Mouse (Mus musculus): ENCODE measurements around the gene Cep131. TPM values are rescaled to one million over a fixed set of nuclear protein-coding genes. Genes with fewer than 3 reads are reported as not detected.
A peak's percentile ranks its signal among the peaks of the same experiment; 100 is the strongest.

Gene Cep131
- polyA plus RNA-seq, 1 experiment from 2014 or later: 15.5 TPM

DNA sequence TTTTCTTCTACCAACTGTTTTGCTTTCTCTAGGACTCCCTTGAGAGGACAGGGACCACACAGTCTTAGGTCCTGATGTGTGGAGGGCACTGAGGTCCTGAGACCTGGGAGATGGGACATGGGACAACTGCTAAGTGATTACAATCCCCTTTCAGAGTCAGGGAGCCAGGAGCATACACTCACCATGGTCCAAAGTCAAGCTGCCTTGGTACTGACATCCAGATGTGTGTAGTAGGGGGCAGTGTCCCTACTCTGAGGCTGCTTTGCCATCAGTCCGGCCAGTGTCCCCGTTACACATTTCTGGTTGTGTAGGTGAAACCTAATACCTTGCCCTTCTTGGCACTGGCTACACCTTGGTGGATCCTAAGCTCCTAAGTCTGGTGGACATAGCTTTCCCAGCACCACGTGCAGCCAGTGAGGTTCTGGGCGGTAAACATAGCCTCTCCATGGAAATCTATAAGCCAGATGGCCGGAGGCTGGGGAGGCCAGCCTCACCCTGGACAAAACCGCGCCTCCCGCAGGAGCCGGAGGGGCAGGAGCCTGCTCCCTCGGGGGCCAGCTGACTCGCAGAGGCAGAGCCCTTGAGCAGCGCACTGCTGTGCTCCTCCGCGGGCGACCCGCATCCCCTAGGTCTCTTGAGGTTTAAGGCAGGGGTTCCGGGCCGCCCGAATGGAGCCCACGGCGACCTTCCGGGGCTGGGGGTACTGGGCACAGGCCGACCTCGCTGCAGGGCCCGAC is 568 bp downstream of the Cep131 start:
- 1% methylated on average over 25 of the region's 25 CpGs for WGBS
- DNase-seq (ENCODE audit: low spot score): peak; percentile 40
- Histone ChIP-seq H3K4me3 (replicated peaks; ENCODE audit: low read depth, low read length) (peak overlapping the region; percentile 70), H3K4me1 (replicated peaks; ENCODE audit: insufficient read depth, low read length) (0 out of 2 replicates have a peak, but pooled peaks cover 7% of the 10 kb centered on the region), H3K36me3 (ENCODE audit: insufficient read depth, low read length) (peaks cover 16% of the 10 kb centered on the region; the same call in 1 of the 2 replicates), H3K27ac (no peak overlapping the region), H3K4me2 (ENCODE audit: low read length) (peak overlapping the region; percentile 71), H3K9me3 (replicated peaks; ENCODE audit: low read length) (no peaks in the 10 kb centered on the region), H3K9ac (ENCODE audit: low read depth, low read length) (peak overlapping the region; percentile 70), H3K27me3 (ENCODE audit: insufficient read depth, low read length) (no peaks in the 10 kb centered on the region)
- ATAC-seq (replicated peaks; ENCODE audit: low FRiP score, low read depth): peak; percentile 41
- no peak for TF ChIP-seq CTCF (IDR thresholded peaks at IDR 0.05; ENCODE audit: low read depth)

DNA sequence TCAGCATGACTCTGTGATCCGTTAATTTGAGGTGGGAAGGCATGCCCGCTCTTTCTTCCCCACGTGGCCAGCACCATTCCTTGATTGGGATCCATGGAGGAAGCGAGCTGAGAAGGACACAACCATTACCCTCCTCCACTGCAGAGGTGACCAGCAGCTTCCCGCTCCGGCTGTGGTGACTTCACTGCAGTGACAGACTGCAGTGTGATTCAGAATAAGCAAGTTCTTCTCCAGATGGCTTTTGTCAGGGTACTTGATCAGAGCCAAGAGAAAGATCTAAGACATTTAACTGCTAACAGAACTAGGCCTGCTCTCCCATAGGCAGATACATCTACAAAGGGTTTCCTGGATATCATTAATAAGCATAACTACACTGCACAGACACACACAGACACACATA is 6.3 kb downstream of the Cep131 start:
- peaks cover 29% of the 10 kb centered on the region; the same call in 1 of the 2 replicates for H3K36me3 ChIP-seq (ENCODE audit: insufficient read depth, low read length)
- H3K4me1 ChIP-seq (replicated peaks; ENCODE audit: insufficient read depth, low read length): no peaks in the 10 kb centered on the region
- H3K27ac ChIP-seq: no peak overlapping the region
- no peak overlapping the region for H3K4me2 ChIP-seq (ENCODE audit: low read length)
- H3K9me3 ChIP-seq (replicated peaks; ENCODE audit: low read length): no peaks in the 10 kb centered on the region
- ATAC-seq (replicated peaks; ENCODE audit: low FRiP score, low read depth): no peak
- H3K9ac ChIP-seq (ENCODE audit: low read depth, low read length): no peak overlapping the region
- H3K4me3 ChIP-seq (replicated peaks; ENCODE audit: low read depth, low read length): no peak overlapping the region
- 75% methylated on average over 6 of the region's 6 CpGs for WGBS
- TF ChIP-seq CTCF (IDR thresholded peaks at IDR 0.05; ENCODE audit: low read depth): no peak
- DNase-seq (ENCODE audit: low spot score): peak; percentile 74
- H3K27me3 ChIP-seq (ENCODE audit: insufficient read depth, low read length): no peaks in the 10 kb centered on the region

DNA sequence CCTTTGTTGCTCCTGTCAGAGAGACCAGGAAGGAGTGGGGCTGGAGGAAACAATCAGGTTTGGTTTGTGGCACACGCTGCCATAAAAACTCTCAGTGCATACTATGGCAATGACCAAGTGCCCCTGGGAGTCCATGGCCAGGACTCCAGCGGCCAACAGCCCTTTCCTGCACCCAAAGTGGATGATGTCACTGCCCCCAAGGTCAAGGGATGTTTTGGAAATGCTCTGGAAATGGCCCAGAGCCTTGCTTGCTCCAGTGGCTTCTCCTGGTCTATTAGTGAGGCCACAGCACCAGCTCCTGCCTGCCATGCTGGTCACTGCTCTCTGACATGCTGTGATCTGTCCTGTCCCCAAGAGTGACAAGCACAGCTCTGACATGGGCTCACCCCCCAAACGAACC is 10.4 kb downstream of the Cep131 start:
- Histone ChIP-seq H3K9ac (ENCODE audit: low read depth, low read length) (0 out of 2 replicates have a peak overlapping the region, but pooled peaks have one; percentile 24), H3K4me3 (replicated peaks; ENCODE audit: low read depth, low read length) (no peak overlapping the region), H3K4me2 (ENCODE audit: low read length) (no peak overlapping the region), H3K4me1 (replicated peaks; ENCODE audit: insufficient read depth, low read length) (no peaks in the 10 kb centered on the region), H3K9me3 (replicated peaks; ENCODE audit: low read length) (no peaks in the 10 kb centered on the region), H3K36me3 (ENCODE audit: insufficient read depth, low read length) (peaks cover 36% of the 10 kb centered on the region), H3K27ac (no peak overlapping the region), H3K27me3 (ENCODE audit: insufficient read depth, low read length) (no peaks in the 10 kb centered on the region)
- ATAC-seq (replicated peaks; ENCODE audit: low FRiP score, low read depth): no peak
- 61% methylated on average over 3 of the region's 3 CpGs for WGBS
- no peak for DNase-seq (ENCODE audit: low spot score)
- no peak for TF ChIP-seq CTCF (IDR thresholded peaks at IDR 0.05; ENCODE audit: low read depth)

DNA sequence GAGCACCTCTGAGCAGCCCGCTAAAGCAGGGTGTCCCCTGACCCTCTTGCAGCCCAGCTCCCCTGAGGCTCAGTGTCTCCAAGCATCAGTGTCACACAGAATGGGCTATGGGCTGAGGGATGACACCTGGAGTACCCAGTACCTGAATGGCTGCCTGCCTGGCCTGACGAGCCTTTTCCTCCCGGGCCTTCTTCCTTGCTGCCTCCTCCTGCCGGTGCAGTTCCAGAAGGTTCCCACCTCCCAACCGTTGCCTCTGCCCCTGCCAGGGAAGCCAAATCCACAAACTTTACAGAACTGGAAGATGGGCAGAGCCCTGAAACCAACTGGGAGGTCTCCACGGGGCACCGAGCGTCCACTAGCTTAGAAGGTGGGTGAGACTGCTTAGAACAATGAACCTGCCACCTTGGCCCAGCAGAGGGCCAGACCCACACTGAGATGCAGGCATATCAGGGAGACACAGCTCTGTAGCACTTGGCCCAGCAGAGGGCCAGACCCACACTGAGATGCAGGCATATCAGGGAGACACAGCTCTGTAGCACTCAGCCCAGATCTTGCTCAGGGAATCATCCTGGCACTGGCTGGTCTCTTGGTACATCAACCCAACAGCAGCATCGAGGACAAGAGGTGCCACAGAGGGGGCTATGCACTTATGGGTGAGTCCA is 13.5 kb downstream of the Cep131 start:
- 80% methylated on average over 9 of the region's 9 CpGs for WGBS
- H3K9ac ChIP-seq (ENCODE audit: low read depth, low read length): no peak overlapping the region
- H3K27ac ChIP-seq: no peak overlapping the region
- no peak for ATAC-seq (replicated peaks; ENCODE audit: low FRiP score, low read depth)
- H3K4me3 ChIP-seq (replicated peaks; ENCODE audit: low read depth, low read length): no peak overlapping the region
- peak; percentile 64 for TF ChIP-seq CTCF (IDR thresholded peaks at IDR 0.05; ENCODE audit: low read depth)
- H3K9me3 ChIP-seq (replicated peaks; ENCODE audit: low read length): no peaks in the 10 kb centered on the region
- no peak overlapping the region for H3K4me2 ChIP-seq (ENCODE audit: low read length)
- H3K4me1 ChIP-seq (replicated peaks; ENCODE audit: insufficient read depth, low read length): no peaks in the 10 kb centered on the region
- DNase-seq (ENCODE audit: low spot score): no peak
- no peaks in the 10 kb centered on the region for H3K27me3 ChIP-seq (ENCODE audit: insufficient read depth, low read length)
- H3K36me3 ChIP-seq (ENCODE audit: insufficient read depth, low read length): peaks cover 39% of the 10 kb centered on the region

DNA sequence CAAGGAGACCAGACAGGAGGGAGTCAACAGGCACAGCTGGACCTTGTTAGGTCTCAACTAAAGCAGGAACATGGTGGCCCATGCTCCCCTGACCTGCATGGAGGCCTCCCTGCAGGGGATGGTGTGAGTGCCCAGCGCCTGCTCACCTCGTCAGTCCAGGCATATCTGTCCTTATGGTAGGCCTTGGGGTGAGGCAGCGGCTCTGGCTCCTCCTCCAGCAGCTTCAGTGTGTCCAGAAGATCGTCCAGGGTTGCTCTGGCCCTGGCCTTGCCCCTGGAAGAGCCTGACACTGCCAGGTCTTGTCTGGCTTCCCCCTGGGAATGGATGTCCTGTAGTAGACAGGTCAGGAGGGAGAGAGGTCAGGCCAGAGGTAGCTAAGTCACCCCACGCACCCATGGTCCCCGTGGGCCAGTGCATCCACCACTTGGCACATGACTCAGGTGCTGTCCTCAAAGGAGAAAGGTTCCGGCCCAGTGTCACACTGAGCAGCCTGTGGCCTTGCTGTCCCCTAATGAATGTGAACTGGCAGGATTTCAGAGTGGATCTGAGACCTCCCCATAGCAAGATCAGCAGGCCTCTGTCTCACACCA is 14.8 kb downstream of the Cep131 start:
- Histone ChIP-seq H3K27ac (no peak overlapping the region), H3K9ac (ENCODE audit: low read depth, low read length) (no peak overlapping the region), H3K4me1 (replicated peaks; ENCODE audit: insufficient read depth, low read length) (no peaks in the 10 kb centered on the region), H3K36me3 (ENCODE audit: insufficient read depth, low read length) (peaks cover 41% of the 10 kb centered on the region), H3K27me3 (ENCODE audit: insufficient read depth, low read length) (no peaks in the 10 kb centered on the region), H3K4me3 (replicated peaks; ENCODE audit: low read depth, low read length) (no peak overlapping the region), H3K9me3 (replicated peaks; ENCODE audit: low read length) (no peaks in the 10 kb centered on the region), H3K4me2 (ENCODE audit: low read length) (no peak overlapping the region)
- DNase-seq (ENCODE audit: low spot score): no peak
- WGBS: 81% methylated on average over 7 of the region's 7 CpGs
- TF ChIP-seq CTCF (IDR thresholded peaks at IDR 0.05; ENCODE audit: low read depth): no peak
- ATAC-seq (replicated peaks; ENCODE audit: low FRiP score, low read depth): no peak

DNA sequence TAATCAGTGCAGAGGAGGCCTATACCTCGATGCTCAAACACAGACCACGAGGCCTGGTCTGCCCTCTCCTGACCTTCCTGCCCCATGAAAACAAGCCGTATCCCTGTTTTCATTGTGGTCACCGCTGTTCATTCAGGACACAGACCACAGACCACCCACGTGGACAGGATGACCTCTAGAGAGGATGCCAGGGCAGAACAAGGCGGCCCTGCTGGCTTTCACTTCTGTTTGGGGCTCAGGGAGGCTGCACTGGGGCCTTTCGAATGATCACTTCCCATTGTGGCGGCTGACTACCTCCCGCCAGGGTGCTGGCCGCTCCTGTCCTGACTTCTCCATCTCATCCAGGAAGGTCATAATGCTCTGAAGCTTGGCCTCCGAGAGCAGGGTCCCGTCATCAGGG is 15.6 kb downstream of the Cep131 start:
- Histone ChIP-seq H3K27me3 (ENCODE audit: insufficient read depth, low read length) (no peaks in the 10 kb centered on the region), H3K9ac (ENCODE audit: low read depth, low read length) (no peak overlapping the region), H3K27ac (no peak overlapping the region), H3K4me3 (replicated peaks; ENCODE audit: low read depth, low read length) (no peak overlapping the region), H3K36me3 (ENCODE audit: insufficient read depth, low read length) (peaks cover 40% of the 10 kb centered on the region), H3K9me3 (replicated peaks; ENCODE audit: low read length) (no peaks in the 10 kb centered on the region), H3K4me2 (ENCODE audit: low read length) (no peak overlapping the region), H3K4me1 (replicated peaks; ENCODE audit: insufficient read depth, low read length) (no peaks in the 10 kb centered on the region)
- no peak for DNase-seq (ENCODE audit: low spot score)
- WGBS: 55% methylated on average over 12 of the region's 12 CpGs
- no peak for ATAC-seq (replicated peaks; ENCODE audit: low FRiP score, low read depth)
- TF ChIP-seq CTCF (IDR thresholded peaks at IDR 0.05; ENCODE audit: low read depth): no peak

Data from kidney, postnatal 0 days (tissue).